Mouse (Mus musculus) midbrain, embryonic 11.5 days (tissue): ENCODE data around the gene Shoc2. TPM values are rescaled to one million over a fixed set of nuclear protein-coding genes. Genes with fewer than 3 reads are reported as not detected.
"Not testable (repeated sequence)": the region's sequence is repeated elsewhere in the genome, so short reads cannot be mapped to it uniquely, and the experiment has no call there.

Experiments used
- ATAC-seq: fragments of 200-750 bp; cut with Nextera tagmentation; 2 replicates; pipeline ENCODE4 v1.8.0; 2017; ENCODE audit warnings: moderate TSS enrichment, moderate library complexity; ENCODE audit not compliant: low FRiP score
- DNase-seq: peaks from one replicate; pipeline ENCODE4 v3.0.0; 2015; ENCODE audit warnings: low spot score; ENCODE audit errors: missing footprints
- H3K27ac ChIP-seq: fragments of 300-500 bp; sonication (generic); 2 replicates; pipeline ENCODE4 v1.5.1; 2014; ENCODE audit warnings: low read depth, low read length
- H3K27me3 ChIP-seq: fragments of 300-500 bp; sonication (generic); 2 replicates; pipeline ENCODE4 v1.6.1; 2014; ENCODE audit warnings: mild to moderate bottlenecking, low read length, moderate library complexity, mixed read lengths; ENCODE audit not compliant: control insufficient read depth, insufficient read depth
- H3K36me3 ChIP-seq: fragments of 300-500 bp; sonication (generic); 2 replicates; pipeline ENCODE4 v1.6.1; 2014; ENCODE audit warnings: mild to moderate bottlenecking, low read length, moderate library complexity, mixed read lengths; ENCODE audit not compliant: control insufficient read depth, insufficient read depth
- H3K4me1 ChIP-seq: fragments of 300-500 bp; sonication (generic); 2 replicates; pipeline ENCODE4 v1.6.1; 2014; ENCODE audit warnings: low read length; ENCODE audit not compliant: control insufficient read depth, insufficient read depth
- H3K4me2 ChIP-seq: fragments of 300-500 bp; sonication (generic); 2 replicates; pipeline ENCODE4 v1.6.1; 2014; ENCODE audit warnings: mild to moderate bottlenecking, moderate library complexity
- H3K4me3 ChIP-seq: fragments of 300-500 bp; sonication (generic); 2 replicates; pipeline ENCODE4 v1.5.1; 2014; ENCODE audit warnings: low read depth, low read length
- H3K9ac ChIP-seq: fragments of 300-500 bp; sonication (generic); 2 replicates; pipeline ENCODE4 v1.6.1; 2014; ENCODE audit warnings: low read length
- H3K9me3 ChIP-seq: fragments of 300-500 bp; sonication (generic); 2 replicates; pipeline ENCODE4 v1.6.1; 2016; ENCODE audit warnings: low read length; ENCODE audit not compliant: control insufficient read depth
- whole genome bisulfite sequencing: fragments of 180-500 bp; shearing (Covaris S2); extraction: QIAGEN DNeasy Blood & Tissue Kit; methylation state at CpG from one replicate; pipeline ENCODE4 v1.1.7; 2014; 5-methylcytosine and 5-hydroxymethylcytosine counted together
- polyA plus RNA-seq: library from polyadenylated mRNA; unstranded; fragments of >200 nt; fragmentation: Nextera tagmentation; extraction: Ambion mirVana; gene quantifications from 2 replicates; pipeline ENCODE4 v1.2.1, GENCODE M21; 2014

The Shoc2 gene
- polyA plus RNA-seq, 1 experiment from 2014 or later, result 78.6 TPM

DNA sequence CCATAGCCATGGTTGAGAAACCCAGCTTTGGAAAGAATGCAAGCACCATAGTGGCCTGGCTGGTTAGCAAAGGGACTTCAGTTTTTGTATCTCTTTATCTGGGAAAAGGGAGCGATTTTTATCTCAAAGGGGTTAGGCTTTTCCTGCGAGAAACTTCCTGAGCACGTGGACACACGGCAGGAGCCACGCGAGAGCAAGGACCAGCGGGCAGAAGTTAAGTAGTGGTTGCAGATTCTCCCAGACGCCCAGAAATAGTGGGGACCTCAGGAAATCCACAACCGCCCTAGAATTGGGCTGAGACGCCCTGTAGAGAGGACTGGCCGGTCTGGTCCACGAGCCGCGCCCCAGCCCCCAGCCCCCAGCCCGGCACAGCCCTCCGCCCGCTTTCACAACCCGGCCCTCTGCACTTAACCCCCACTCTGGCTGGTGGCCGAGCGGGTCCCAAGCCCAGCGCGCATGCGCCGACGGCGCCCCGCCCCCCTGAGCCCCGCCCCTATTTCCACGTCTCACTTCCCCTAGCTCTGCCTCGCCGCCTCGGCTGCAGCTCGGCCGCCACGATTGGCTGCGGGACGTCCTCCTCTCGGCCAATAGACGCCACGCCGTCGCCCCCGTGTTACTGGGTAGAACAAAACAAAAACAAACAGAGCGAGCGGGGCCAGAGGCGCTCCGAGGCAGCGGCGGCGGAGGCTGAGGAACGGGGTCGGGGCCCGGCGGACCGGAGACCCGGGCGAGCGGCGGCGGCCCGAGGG, 41.2 kb upstream of the Shoc2 start:
- WGBS, result under 1% methylated on average over 58 of the region's 61 CpGs
- Histone ChIP-seq H3K27me3 (no peaks in the 10 kb centered on the region), H3K4me3 (peak overlapping the region; percentile 96), H3K4me2 (peak overlapping the region; percentile 72), H3K36me3 (no peaks in the 10 kb centered on the region), H3K9ac (peak overlapping the region; percentile 63), H3K9me3 (no peaks in the 10 kb centered on the region), H3K4me1 (peaks cover 11% of the 10 kb centered on the region; the same call in 1 of the 2 replicates), H3K27ac (peak overlapping the region; percentile 73)
- peak; percentile 100 for DNase-seq
- ATAC-seq, result peak; percentile 98

DNA sequence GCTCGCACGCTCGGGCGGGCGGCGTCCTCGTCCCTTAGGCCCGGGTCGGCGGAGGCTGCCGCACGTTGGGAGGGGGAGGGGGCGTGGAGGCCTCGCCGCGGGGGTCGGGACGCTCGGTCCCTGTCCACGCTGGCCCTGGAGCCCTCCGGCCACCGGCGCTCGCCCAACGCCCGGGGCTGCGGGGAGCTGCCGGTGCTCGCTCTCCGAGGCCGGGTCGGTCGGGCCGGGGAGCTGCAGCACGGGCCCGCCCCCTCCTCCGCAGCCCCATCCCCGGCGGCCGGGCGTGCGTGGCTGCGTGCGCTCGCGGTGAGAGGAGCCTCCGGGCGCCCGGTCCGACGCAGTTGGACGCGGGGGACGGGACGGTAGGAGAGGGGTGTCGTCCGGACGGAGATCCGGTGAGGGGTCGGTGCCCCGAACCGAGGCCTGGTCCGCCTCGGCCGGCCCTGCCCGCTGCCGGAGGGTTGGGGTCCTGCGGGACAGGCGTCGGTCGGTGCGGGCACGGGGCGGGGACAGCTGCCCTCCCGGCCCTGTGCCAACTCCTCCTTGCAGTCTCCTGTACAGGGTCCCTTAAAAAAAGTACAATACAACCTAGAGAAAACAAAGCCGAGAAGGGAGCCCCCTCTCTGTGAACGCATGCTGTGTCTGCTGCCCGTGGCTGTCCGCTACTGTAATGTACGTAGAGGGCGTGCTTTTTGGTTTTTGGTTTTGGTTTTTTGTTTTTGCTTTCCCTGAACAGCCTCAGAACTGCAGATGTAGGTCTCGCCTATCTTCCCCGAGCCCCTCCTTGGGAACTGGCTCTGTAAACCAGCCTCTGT, 40.4 kb upstream of the Shoc2 start:
- Histone ChIP-seq H3K9ac (peak overlapping the region; percentile 63), H3K4me2 (peak overlapping the region; percentile 72), H3K4me3 (peak overlapping the region; percentile 96), H3K27me3 (no peaks in the 10 kb centered on the region), H3K4me1 (peaks cover 11% of the 10 kb centered on the region; the same call in 1 of the 2 replicates), H3K9me3 (no peaks in the 10 kb centered on the region), H3K36me3 (no peaks in the 10 kb centered on the region), H3K27ac (peak overlapping the region; percentile 73)
- DNase-seq (peak; percentile 94), ATAC-seq (peak; percentile 81)
- 0% methylated on average over 75 of the region's 83 CpGs for WGBS

DNA sequence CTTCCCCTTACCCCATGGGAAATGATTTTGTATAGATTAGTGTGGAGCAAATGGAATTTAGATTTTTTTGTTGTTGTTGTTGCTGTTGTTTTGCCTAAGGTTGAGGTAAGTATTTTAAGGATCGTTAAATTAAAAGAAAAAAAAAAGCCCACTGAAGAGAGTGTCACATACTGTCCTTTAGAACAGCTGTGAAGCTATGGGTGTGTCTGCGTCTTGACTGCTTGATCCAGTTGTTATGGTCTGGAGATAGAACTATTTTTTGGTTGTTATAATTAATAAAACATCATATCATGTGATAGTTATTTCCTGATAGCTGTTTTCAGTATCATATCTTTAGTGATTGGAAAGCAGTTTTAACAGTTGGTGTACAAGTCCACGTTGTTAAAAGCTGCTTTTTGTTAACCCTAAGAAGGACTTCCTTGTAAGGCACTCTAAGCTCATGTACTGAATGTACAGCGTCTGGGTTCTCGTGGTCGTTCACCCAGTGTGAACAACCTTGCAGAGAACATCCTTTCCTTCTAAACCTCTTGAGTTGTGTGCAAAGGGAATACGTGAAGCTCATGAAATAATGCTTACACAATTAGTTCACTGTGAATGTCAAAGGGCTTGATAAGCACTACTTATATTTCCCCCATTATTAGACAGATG, 39.1 kb upstream of the Shoc2 start:
- H3K9ac ChIP-seq, result no peak overlapping the region
- DNase-seq (peak; percentile 84), ATAC-seq (no peak)
- H3K4me3 ChIP-seq, result no peak overlapping the region
- peaks cover 11% of the 10 kb centered on the region; the same call in 1 of the 2 replicates for H3K4me1 ChIP-seq
- H3K36me3 ChIP-seq, result peaks cover 2% of the 10 kb centered on the region; the same call in 1 of the 2 replicates
- H3K27me3 ChIP-seq, result no peaks in the 10 kb centered on the region
- no peaks in the 10 kb centered on the region for H3K9me3 ChIP-seq
- no peak overlapping the region for H3K27ac ChIP-seq
- peak overlapping the region; percentile 72 for H3K4me2 ChIP-seq
- 81% methylated on average over 7 of the region's 7 CpGs for WGBS

DNA sequence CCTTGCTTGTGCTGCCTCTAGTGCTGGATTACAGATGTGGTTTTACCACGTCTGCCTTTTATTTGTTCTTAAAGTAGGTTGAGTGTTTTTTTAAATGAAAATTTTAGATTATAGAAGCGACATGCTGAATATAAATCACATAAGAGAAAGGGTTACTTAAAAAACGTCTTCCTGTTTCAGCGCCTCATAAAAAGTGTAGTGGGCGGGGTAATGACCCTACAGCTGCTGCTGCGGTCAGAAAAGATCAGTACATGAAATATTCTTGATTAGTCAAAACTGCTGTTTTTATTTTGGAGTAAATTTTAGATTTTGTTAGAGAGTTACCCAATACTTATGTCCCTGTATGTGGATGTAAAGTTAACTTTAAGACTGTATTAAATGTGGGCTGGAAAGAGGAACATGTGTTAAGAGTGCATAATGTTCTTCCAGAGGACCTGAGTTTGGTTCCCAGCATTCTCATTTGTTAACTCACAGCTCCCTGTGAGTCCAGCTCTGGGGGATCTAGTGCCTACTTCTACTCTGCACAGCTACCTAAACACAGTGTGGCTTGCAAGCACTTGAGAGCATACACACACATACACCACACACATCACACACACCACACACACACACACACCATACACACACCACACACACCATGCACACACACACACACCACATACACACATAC, 37.9 kb upstream of the Shoc2 start:
- DNase-seq, result no peak
- ATAC-seq, result no peak
- no peaks in the 10 kb centered on the region for H3K27me3 ChIP-seq
- 81% methylated on average over 6 of the region's 6 CpGs for WGBS
- no peak overlapping the region for H3K4me2 ChIP-seq
- no peak overlapping the region for H3K27ac ChIP-seq
- peaks cover 2% of the 10 kb centered on the region; the same call in 1 of the 2 replicates for H3K36me3 ChIP-seq
- peaks cover 11% of the 10 kb centered on the region; the same call in 1 of the 2 replicates for H3K4me1 ChIP-seq
- no peaks in the 10 kb centered on the region for H3K9me3 ChIP-seq
- no peak overlapping the region for H3K4me3 ChIP-seq
- H3K9ac ChIP-seq, result no peak overlapping the region

DNA sequence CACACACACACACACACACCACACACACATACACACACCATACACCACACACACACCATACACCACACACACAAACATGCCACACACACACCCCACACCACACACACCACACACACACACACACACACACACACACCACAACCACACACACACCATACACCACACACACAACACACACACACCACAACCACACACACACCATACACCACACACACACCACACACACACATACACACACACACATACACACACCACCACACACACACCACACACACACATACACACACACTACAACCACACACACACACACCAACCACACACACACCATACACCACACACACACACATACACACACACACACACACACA, 37.4 kb upstream of the Shoc2 start:
- not testable (repeated sequence) for H3K27me3 ChIP-seq, DNase-seq, ATAC-seq, H3K27ac ChIP-seq, H3K9me3 ChIP-seq, H3K4me2 ChIP-seq, H3K36me3 ChIP-seq, H3K9ac ChIP-seq, H3K4me3 ChIP-seq
- H3K4me1 ChIP-seq, result peaks cover 11% of the 10 kb centered on the region; the same call in 1 of the 2 replicates

DNA sequence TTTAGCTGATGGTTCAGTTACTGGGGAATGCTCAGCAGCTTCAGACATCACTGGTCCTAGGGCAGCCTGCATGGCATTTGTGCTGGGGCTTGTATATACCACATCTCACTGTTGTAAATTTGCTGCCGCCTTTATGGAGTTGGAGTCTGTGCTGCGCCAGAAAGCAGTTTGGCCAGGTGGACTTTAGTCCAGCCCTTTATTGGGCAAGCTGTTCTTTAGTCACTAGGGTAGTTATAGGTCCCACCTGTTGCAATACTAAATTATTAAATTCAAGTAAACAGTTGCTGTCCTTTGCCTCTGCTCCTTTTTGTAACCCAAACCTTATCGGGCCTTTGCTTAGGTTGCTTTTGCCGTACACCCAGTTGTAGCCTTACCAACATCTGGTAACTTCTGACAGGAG, 29.2 kb upstream of the Shoc2 start:
- WGBS, result 95% methylated on average over 4 of the region's 4 CpGs
- Histone ChIP-seq H3K27me3 (no peaks in the 10 kb centered on the region), H3K9me3 (no peaks in the 10 kb centered on the region), H3K36me3 (peaks cover 2% of the 10 kb centered on the region; the same call in 1 of the 2 replicates), H3K4me3 (no peak overlapping the region), H3K4me1 (no peaks in the 10 kb centered on the region), H3K9ac (no peak overlapping the region), H3K4me2 (no peak overlapping the region), H3K27ac (no peak overlapping the region)
- ATAC-seq (no peak), DNase-seq (no peak)

DNA sequence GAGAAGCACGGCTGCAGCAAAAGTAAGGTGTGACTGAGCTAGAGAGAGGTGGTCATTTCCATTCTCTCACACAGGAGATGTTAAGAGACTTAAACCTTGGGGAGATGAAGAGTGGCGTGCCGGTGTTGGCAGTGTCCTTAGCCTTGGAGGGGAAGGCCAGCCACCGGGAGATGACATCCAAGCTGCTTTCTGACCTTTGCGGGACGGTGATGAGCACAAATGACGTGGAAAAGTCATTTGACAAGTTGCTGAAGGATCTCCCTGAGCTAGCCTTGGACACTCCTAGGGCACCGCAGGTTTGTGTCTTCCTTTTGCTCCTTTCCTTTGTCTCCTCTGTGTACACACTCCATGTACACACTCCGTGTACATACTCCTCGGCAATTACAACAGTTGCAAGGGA, 24.6 kb upstream of the Shoc2 start:
- Histone ChIP-seq H3K4me1 (no peaks in the 10 kb centered on the region), H3K27me3 (no peaks in the 10 kb centered on the region), H3K9ac (no peak overlapping the region), H3K27ac (no peak overlapping the region), H3K36me3 (peaks cover 4% of the 10 kb centered on the region; the same call in 1 of the 2 replicates), H3K9me3 (no peaks in the 10 kb centered on the region), H3K4me3 (no peak overlapping the region), H3K4me2 (no peak overlapping the region)
- WGBS, result 89% methylated on average over 10 of the region's 10 CpGs
- ATAC-seq (no peak), DNase-seq (no peak)

DNA sequence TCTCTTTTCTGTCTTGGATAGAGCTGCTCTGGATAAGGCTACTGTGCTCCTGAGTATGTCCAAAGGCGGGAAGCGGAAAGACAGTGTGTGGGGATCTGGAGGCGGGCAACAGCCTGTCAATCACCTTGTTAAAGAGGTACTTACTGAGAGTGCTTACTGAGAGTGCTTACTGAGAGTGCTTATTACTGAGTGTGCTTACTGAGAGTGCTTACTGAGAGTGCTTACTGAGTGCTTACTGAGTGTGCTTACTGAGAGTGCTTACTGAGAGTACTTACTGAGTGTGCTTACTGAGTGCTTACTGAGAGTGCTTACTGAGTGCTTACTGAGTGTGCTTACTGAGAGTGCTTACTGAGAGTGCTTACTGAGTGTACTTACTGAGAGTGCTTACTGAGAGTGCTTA, 22.1 kb upstream of the Shoc2 start:
- ATAC-seq, H3K36me3 ChIP-seq: not testable (repeated sequence)

More for the DNA sequence above, 22.1 kb upstream of the Shoc2 start:
- H3K9me3 ChIP-seq, H3K4me2 ChIP-seq, DNase-seq, H3K4me1 ChIP-seq, H3K27me3 ChIP-seq, H3K27ac ChIP-seq, H3K9ac ChIP-seq, H3K4me3 ChIP-seq: not testable (repeated sequence)
- 87% methylated on average over 3 of the region's 3 CpGs for WGBS
